Mouse (Mus musculus): ENCODE data around the gene Figla.

The Figla gene

GRCm38 (mm10) chr6:86028601-86029322, 12.8 kb downstream of the Figla start, which contains the start of gene Add2:
Gene Add2, plus strand, starts transcription at chr6:86028681.
- peak; percentile 71 for DNase-seq

GRCm38 (mm10) chr6:86029323-86029713, 13.3 kb downstream of the Figla start:
- no peak for DNase-seq

GRCm38 (mm10) chr6:86031527-86031926, 15.6 kb downstream of the Figla start:
- no peak for DNase-seq

DNA sequence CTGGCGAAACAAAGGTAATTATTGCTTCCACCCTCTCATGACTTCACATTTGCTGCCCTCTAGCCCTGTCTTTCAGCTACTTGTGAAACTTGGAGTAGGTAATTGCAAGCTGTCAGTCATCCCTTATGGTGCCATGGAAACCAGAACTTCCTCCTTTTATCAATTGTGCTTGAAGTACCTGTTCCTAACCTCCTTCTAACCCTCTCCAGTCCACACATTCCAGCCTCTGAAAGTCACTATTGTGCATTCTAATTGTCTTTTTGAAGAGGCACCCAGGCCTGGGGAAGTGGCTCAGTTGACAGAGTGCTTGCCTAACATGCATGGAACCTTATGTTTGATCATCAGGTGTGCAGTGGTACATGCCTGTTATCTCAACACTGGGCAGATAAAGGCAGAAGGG, 17.7 kb downstream of the Figla start:
- DNase-seq, result no peak

- DNase-seq, result no peak
These were observed 22.9 kb downstream of the Figla start for GRCm38 (mm10) chr6:86038901-86039300.

GRCm38 (mm10) chr6:86040140-86040539, 24.2 kb downstream of the Figla start:
- DNase-seq, result no peak

GRCm38 (mm10) chr6:86047510-86047909, 31.5 kb downstream of the Figla start:
- no peak for DNase-seq

DNA sequence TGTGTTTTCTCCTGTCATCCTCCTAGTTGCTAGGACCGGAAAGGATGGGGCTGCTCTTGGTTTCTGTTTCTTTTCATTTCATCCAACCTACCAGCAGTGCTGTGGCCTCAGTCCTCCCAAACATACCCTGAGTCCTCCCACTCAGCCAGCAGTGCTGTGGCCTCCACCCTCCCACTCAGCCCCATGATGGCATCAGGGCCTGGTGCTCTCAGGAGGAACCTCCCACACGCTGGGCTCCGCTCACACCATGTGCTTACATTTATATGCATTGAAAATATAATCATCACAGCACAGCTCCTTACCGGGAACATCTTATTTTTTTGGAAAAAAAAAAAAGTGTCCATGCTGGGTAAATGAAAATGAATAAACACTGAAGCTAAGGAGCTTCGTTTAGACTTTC, 32.5 kb downstream of the Figla start:
- DNase-seq, result peak; percentile 70

DNA sequence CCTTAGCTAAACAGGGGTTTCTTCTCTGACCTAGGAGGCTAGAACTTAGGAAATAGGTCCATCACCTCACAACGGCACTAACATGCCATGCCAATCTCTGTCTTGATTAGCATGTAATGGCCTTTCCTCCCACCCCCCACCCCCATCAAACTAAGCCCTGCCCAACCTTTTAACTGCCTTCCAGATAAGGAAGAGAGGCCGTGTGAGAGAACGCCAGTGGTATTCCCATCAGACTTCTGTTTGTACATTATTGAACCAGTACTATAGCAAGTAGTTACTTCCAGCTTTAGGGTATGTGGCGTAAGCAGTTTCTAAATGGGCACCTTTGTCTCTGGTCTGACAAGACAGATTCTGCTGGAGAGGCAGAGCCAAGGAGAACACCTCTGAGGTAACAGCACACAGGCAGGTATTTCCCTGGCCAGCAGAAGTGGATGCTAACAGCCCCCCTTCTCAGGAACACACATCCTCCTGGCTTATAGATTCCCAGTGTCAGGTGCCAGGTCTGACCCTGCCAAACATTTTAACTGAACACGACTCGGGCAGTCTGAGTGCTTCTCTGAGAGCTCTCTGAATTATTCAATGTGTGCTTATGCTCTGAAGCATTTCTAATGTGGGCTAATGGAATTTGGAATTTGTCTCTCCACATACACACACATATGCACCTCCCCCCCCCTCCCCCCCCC, 34.8 kb downstream of the Figla start:
- DNase-seq, result no peak

DNA sequence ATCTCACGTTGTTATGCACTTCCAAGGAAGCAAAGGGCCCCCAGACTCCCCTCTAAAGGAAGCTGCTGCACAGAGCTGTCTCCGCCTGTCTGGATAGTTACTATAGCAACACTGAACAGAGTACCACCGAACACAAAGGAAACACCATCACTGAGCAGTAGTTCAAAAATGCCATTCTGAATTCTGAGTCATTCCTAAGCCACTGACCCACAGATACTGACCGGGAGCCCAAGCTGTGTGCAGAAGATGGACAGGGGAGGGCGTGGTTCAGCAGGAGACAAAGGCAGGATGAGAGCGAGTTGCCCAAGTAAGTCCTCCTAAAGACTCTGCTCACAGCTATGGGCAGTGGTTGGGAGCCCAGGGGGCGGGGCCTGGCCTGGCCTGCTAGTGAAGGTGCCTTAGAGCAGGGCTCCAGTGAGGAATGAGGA, 36.1 kb downstream of the Figla start:
- DNase-seq, result no peak

DNA sequence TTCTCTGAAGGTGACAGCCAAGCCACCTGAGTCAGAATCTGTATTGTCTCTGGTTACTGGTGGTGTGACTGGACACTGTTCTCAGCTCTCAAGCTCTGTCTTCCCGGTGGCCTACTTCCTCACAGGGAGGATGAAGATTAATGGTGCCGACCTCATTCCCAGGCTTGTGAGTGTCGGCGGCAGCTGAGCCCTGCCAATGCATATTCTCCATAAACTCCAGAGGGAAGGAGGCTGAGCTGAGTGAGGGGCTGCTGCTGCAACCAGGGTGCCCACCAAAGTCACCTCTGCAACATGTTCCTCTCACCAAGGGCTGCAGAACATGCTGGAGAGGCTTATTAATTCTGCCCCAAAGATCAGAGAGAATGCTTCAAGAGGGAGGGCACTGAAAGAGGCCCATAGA, 36.6 kb downstream of the Figla start:
- DNase-seq, result no peak

DNA sequence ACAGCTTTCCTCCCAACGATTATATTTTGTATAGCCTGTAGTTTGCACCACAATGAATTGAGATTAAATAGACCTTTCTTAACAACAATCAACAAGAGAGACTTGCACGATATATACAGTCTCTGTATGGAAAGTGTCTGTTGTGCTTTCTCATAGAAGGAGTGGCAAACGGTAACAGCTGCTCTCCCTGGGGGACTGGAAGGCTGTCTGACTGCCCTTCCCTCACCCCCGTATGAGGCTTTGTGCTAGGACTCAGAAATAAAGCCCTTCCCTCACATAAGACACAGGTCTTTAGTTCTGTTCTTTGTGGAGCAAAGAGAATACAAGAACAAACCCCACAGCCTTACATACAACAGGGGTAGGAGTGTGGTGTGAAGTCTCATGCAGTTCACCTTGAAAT, 37.1 kb downstream of the Figla start:
- DNase-seq, result no peak

GRCm38 (mm10) chr6:86053594-86053993, 37.6 kb downstream of the Figla start:
- DNase-seq, result no peak

DNA sequence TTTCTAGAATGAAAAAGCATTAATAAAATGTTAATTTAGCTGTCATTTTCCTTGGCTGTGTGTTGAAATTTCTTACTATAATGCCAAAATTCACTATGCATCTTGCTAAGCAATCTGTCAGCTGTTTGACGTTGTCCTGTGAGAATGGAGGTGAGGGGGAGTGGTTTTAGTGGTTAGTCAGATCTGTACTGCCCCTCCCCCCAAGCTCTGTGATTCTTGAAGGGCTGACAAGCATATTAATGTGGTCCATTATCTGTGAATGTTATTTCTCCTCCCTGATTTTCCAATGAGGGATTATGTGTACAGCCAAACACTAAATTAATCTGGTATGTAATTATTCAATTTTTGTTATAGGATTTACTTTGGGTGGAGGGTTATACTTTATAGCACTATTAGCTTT, 42.5 kb downstream of the Figla start:
- DNase-seq, result no peak

DNA sequence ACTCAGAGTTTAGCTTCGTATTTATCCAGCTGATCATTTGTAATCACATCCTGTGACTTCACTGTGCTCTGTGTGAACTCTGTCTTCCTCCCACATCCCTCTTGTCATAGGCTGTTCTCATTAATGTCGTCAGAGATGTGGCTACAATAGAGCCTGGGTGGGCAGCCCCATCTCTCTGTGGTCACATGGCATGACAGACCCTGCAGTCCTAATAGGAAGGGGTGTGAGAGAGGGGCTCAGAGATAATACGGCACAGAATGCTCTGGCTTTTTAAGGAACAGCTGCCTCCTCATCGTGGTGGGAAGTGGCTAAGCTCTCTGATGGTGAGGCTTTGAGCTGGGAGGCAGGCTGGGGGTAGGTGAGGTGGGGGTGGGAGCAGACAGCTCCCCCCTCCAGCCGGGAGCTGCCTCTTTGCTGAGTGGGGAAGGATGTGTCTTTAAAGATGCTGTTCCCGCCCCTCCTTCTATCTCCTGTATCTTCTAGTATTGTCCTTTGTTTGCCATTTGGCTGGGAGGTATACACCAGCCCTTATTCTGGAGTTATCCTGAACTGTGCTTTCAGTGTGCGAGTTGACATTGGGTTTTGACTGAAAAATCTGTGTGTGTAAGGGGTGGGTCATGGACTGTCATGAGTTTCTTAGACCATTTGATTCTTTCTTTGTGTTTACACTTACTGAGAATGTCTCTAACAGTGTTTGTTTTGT, 43.3 kb downstream of the Figla start:
- DNase-seq, result no peak

DNA sequence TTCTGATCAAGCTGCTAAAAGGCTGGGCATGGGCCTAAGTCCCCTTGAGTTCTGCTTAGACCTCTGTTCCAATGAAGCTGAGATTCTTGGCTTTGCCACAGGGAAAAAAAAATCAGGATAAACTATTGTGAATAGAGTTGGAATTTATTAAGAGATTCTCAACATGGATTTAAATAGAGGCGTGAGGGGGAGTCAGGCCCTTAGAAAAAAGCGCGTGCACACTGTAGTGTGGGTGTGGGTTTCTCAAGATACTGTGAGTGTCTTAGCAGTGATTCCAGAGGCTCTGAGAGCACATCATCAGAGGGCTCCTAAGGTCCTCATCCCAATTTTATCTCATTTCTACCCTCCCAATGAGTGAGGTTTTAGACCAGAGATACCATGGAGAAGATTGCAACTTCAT, 44.2 kb downstream of the Figla start:
- no peak for DNase-seq

- DNase-seq, result no peak
These were observed 46.3 kb downstream of the Figla start for GRCm38 (mm10) chr6:86062226-86062625.

GRCm38 (mm10) chr6:86062684-86063083, 46.7 kb downstream of the Figla start:
- no peak for DNase-seq

GRCm38 (mm10) chr6:86064318-86065016, 48.5 kb downstream of the Figla start:
- peak; percentile 69 for DNase-seq

GRCm38 (mm10) chr6:86066727-86067126, 50.8 kb downstream of the Figla start:
- DNase-seq, result no peak

DNA sequence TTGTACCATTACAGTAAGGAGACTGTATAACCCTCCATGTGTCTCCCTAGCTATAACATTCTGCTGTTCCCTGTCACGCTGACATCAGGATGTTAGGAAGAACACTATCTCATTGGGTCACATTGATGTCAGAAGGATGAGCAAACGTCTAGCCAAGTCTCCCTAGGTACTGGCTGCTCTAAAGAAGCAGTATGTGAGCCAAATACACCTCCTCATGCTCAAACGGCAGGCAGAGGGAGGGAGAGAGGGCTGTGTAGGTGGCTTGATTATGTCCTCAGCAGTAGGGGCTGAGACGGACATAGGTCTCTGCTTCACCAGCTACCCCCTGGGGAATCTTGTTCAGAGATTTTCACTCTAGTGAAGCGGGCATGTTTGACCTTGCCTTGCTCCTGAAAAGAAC, 51.2 kb downstream of the Figla start:
- DNase-seq, result no peak

DNA sequence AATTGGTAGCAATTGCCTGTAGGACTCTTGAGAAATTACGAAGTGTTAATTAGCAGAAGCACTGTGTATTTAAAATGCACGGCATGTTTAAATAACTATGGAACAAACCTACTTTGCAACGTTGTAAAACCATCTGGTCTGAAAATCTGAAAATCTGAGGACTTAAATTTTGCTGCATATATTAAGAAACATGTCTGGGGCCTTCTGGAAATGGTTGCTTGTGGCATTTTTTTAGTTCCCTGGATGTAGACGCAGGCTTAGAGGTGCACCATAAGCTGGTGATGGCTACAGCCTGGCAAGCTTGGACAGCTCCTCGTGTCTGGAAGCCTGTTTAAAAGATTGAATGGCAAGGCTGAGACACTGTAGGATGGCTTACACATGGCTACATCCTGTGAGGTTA, 53.0 kb downstream of the Figla start:
- no peak for DNase-seq

- no peak for DNase-seq
These were observed 53.9 kb downstream of the Figla start for GRCm38 (mm10) chr6:86069856-86070255.

Measured in right cerebral cortex, postnatal 14 days (tissue).